ENCODE assay signal across 23 mouse cellular contexts in the genomic region with DNA sequence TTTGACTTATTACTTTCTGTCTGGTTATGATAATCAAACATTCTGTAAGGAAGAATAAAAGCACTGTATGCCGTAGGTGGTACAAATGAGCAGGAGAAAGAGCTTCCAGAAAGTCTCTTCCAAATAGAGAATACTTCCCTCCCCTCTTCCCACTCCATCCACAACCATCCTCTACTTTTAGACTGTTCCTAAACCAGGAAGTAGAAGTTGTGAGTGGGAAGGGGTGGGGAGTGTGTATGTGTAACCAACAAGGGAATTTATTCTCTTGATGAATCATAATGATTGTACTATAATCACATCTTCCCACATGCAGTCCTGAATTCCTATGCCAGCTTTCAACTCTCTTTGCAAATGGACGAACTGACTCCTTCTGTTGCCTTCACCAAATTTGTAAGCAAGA.
A peak's percentile ranks its signal among the peaks of the same experiment; 100 is the strongest.
DNase-seq lines count a peak whose midpoint lies in the region.
"Had no signal": no experiment of that assay in that cellular context is flagged by ENCODE, and none has a peak within 500 bp of the region (broad histone marks: within the 10 kb centered on the region; RNA-seq: fewer than 3 reads in every experiment).

No protein-coding gene starts in this region.

- no peak overlapping the region for H3K4me3 ChIP-seq in heart, embryonic 10.5 days
- H3K4me3 ChIP-seq: embryonic facial prominence, embryonic 12.5 days; erythroblast, embryonic 14.5 days; forebrain, embryonic 15.5 days; heart, adult 2 months; heart, embryonic 15.5 days; kidney, embryonic 15.5 days; limb, embryonic 12.5 days; liver, embryonic 12.5 days had no signal

- H3K27ac ChIP-seq in heart, embryonic 10.5 days = no peak overlapping the region
- H3K27ac ChIP-seq: embryonic facial prominence, embryonic 12.5 days; forebrain, embryonic 15.5 days; heart, adult 2 months; heart, embryonic 15.5 days; kidney, embryonic 15.5 days; limb, embryonic 12.5 days; liver, embryonic 12.5 days had no signal

- DNase-seq in left cerebral cortex, adult 11 months (ENCODE audit: low spot score) = peak; percentile 51
- DNase-seq in left cerebral cortex, postnatal 4 days = no peak
- peak; percentile 24 to 62 for DNase-seq in frontal cortex, postnatal 36 days (ENCODE audit: low spot score in 2 of 2)
- peak; percentile 47 to 53 for DNase-seq in left cerebral cortex, adult 18-20 months (ENCODE audit: low spot score in 2 of 2)
- peak; percentile 15 for DNase-seq in right cerebral cortex, postnatal 25 days
- no peak for DNase-seq in heart, embryonic 10.5 days (ENCODE audit: low spot score)
- no peak for DNase-seq in spleen, adult 12 weeks (ENCODE audit: low spot score)
- DNase-seq in heart, adult 11 months = no peak
- DNase-seq: adrenal gland, adult 8-10 months; B cell, adult 2 months; cerebellum, adult 9-11 months; heart, adult 2 months; kidney, postnatal 4 days; lung, embryonic 14.5 days; lung, postnatal 4 days; retina, postnatal 1 day had no signal

- H3K4me1 ChIP-seq in heart, embryonic 10.5 days = no peaks in the 10 kb centered on the region
- H3K4me1 ChIP-seq: embryonic facial prominence, embryonic 12.5 days; forebrain, embryonic 15.5 days; heart, embryonic 15.5 days; kidney, embryonic 15.5 days; limb, embryonic 12.5 days; liver, embryonic 12.5 days had no signal

- H3K9me3 ChIP-seq in heart, embryonic 10.5 days = no peaks in the 10 kb centered on the region
- H3K9me3 ChIP-seq: embryonic facial prominence, embryonic 12.5 days; forebrain, embryonic 15.5 days; heart, embryonic 15.5 days; kidney, embryonic 15.5 days; limb, embryonic 12.5 days; liver, embryonic 12.5 days had no signal

- no peaks in the 10 kb centered on the region for H3K27me3 ChIP-seq in heart, embryonic 10.5 days (ENCODE audit: insufficient read depth, poor library complexity, severe bottlenecking)
- H3K27me3 ChIP-seq: embryonic facial prominence, embryonic 12.5 days; forebrain, embryonic 15.5 days; heart, embryonic 15.5 days; kidney, embryonic 15.5 days; limb, embryonic 12.5 days; liver, embryonic 12.5 days had no signal

- WGBS in heart, embryonic 10.5 days = 76% methylated on average over 2 of the region's 2 CpGs

- no peaks in the 10 kb centered on the region for H3K36me3 ChIP-seq in heart, embryonic 10.5 days
- H3K36me3 ChIP-seq: embryonic facial prominence, embryonic 12.5 days; forebrain, embryonic 15.5 days; heart, embryonic 15.5 days; kidney, embryonic 15.5 days; limb, embryonic 12.5 days; liver, embryonic 12.5 days had no signal

- intact Hi-C loops in left cerebral cortex, postnatal 4 days (cut with DNase I) = no loop called here

Comparison
In these comparisons a context has a peak if more than half of its experiments do, and no peak if none do; other contexts are left out.
1. DNase-seq: peak in left cerebral cortex, adult 11 months (single experiment), frontal cortex, postnatal 36 days (2 of 2), left cerebral cortex, adult 18-20 months (2 of 2) and right cerebral cortex, postnatal 25 days (single experiment); none in left cerebral cortex, postnatal 4 days (single experiment), heart, embryonic 10.5 days (single experiment), spleen, adult 12 weeks (single experiment) and heart, adult 11 months (single experiment).